Mouse (Mus musculus): ENCODE measurements around the gene Ephb4.

The Ephb4 gene

GRCm38 (mm10) chr5:137335066-137335465, 14.8 kb upstream of the Ephb4 start:
- no peak for DNase-seq (ENCODE audit: low spot score in 2 of 2)

- DNase-seq (ENCODE audit: low spot score in 2 of 2): no peak
Measured at GRCm38 (mm10) chr5:137337190-137337589, 12.7 kb upstream of the Ephb4 start.

DNA sequence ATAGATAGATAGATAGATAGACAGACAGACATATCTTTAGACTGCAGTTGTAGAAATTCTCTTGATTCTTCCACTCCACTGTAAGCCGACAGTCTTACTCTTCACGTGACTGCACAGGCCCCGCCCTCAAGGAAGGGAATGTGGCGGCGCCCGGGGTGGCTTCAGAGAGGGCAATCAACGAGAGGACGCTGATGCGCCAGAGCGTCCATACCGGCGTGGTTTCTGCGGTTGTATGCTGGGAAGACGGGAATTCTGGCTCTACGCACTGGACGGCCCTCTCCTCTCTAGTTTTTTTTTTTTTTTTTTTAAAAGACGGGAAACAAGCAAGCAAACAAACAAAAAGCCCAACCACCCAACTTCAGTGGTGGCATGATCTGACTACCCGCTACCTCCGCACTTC, 11.7 kb upstream of the Ephb4 start:
- peak; percentile 88 to 92 for DNase-seq (ENCODE audit: low spot score in 2 of 2)

- DNase-seq (ENCODE audit: low spot score in 2 of 2): no peak
Measured at GRCm38 (mm10) chr5:137338663-137339289, 11.1 kb upstream of the Ephb4 start.

DNA sequence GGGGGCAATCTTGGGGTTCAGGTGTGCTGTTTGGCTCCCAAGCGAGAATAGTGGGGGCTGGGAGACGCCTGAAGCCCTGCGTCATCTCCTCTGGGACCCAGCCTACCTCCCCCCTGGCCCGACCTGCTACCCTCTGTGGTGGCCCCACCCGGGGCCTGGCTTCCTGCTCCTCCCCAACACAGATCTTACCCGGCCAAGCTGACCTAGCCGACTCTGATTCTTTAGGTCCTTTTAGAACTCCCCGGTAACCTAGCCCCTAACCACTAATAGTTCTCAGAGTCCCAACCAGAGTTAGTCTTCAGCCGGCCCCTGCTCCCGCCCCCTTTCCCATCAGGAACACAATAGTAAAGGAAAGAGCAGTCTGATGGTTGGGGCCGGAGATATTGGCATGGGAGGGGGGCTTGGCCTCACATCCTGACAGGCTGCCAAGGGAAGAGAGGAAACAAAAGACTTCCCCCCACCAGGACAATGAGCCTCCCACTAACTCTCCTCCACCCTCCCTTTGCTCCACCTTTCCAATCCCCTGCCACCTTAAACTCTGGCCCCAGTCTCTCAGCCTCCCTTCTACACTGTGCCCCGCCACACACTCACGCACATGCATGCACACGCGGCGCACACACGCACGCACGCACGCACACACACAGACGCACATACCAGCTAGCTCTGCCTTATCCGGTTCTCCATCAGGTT, 10.5 kb upstream of the Ephb4 start:
- no peak for DNase-seq (ENCODE audit: low spot score in 2 of 2)

DNA sequence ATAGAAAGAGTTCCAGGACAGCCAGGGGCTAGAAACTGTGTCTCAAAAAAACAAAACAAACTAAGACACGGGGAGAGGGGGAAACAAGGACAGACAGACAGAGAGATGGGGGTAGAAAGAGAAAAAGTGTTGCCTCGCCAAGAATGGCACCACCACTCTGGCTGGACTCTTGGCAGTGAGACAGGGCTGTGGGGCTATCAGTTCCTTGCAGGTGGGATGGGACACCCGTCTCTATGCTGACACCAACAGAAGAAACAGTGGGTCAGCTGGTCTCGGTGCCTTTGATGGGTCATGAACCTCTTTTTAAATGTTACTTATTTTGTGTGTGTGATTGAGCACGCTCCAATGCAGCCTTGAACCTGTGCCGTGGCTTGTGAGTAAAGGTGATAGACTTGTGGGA, 9.7 kb upstream of the Ephb4 start:
- no peak for DNase-seq (ENCODE audit: low spot score in 2 of 2)

DNA sequence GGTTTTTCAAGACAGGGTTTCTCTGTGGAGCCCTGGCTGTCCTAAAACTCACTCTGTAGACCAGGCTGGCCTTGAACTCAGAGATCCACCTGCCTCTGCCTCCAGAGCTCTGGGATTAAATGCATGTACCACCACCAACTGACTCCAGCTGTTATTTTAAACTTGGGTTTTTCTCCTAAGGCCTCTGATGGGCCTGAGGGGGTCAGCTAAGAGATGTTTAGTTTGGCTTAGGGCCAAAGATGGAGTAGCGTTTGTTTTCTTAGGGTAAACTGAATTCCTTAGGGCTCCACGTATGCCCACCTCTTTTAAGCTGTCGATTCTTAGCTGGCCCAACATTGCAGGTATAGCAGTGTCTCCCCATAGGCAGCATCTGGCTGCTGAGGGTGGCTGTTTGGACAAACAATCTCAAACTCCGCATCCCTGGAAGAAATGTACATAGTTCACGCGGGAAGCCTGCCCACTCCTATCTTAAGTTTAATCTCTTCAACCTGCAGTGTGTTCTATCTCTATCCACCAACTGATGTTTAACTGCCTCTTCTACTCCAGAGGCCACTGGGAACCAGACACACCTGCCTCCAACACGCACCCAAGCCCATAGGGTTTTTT, 7.4 kb upstream of the Ephb4 start:
- no peak for DNase-seq (ENCODE audit: low spot score in 2 of 2)

GRCm38 (mm10) chr5:137343412-137343811, 6.5 kb upstream of the Ephb4 start:
- DNase-seq (ENCODE audit: low spot score in 2 of 2): no peak

DNA sequence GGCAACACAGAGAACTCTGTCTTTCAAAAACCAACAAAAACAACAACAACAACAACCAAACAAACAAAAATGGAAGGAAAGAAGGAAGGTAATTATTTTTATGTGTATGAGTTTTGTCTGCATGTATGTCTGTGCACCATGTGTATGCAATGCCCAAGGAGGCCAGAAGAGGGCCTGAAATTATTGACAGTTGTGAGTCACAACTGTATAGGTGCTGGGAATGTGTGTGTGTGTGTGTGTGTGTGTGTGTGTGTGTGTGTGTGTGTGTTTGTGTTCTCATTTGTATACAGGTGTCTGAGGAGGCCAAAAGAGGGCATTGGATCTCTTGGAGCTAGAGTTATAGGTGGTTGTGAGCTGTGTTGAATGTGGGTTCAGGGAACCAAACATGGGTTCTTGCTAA, 6.0 kb upstream of the Ephb4 start:
- DNase-seq (ENCODE audit: low spot score in 2 of 2): no peak

- DNase-seq (ENCODE audit: low spot score in 2 of 2): no peak
Measured at GRCm38 (mm10) chr5:137345821-137346220, 4.1 kb upstream of the Ephb4 start.

GRCm38 (mm10) chr5:137346388-137346787, 3.5 kb upstream of the Ephb4 start:
- no peak for DNase-seq (ENCODE audit: low spot score in 2 of 2)

GRCm38 (mm10) chr5:137346983-137347382, 2.9 kb upstream of the Ephb4 start:
- DNase-seq (ENCODE audit: low spot score in 2 of 2): no peak

GRCm38 (mm10) chr5:137347856-137348255, 2.1 kb upstream of the Ephb4 start:
- DNase-seq (ENCODE audit: low spot score in 2 of 2): no peak

GRCm38 (mm10) chr5:137348482-137349383, 1.2 kb upstream of the Ephb4 start:
- DNase-seq (ENCODE audit: low spot score in 2 of 2): no peak

DNA sequence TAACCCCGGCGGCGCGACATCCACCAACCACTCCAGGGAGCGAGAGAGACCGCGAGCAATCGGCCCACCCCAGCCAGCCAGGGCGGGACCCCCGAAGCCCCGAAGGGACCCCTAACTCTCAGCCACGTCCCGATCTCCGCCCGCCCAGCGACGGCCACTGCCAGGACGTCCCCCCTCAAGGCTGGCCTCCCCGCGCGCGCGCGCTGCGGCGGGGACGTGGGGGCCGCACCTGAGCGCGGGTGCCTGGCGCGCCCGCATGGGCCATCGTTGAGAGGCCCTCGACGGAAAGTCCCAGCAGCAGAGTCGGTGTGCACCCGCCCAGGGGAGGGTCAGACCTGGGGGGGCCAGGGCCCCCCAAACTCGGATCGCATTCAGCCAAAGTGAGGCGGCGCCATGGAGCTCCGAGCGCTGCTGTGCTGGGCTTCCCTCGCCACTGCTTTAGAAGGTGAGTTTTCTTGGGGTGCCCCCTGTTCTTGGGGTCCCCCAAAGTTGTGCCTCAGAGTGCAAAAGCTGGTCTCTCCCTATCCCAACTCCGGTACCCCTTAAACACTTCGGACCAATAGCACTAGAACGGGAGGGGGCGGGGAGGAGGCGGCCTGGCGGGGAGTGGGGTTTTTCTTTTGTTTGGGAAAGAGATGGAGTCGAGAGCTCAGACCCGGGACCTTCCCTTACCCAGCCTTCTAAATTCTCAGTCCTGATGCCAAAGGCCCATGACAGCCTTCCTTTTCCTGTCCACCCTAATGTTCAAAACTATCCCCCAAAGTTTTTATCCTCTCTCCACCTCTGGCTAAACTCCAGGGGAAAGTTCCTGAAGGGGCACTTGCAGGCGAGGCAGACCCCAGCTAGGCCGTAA, 522 bp downstream of the Ephb4 start:
- no peak for DNase-seq (ENCODE audit: low spot score in 2 of 2)

DNA sequence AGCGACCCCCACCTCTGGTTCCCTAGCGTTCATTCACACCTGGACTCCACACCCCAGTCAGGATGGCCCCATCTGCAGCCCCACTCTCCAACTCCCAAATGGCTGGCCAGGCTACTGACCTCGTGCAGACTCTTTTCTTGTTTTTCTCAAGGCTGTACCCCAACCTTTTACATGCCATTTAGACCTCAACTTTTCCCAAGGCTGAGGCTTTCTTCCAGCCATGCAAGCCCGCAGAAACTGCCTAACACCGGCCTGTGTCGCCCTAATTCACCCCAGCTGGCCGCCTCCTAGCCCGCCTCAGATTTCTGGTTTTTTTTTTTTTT, 1.1 kb downstream of the Ephb4 start:
- no peak for DNase-seq (ENCODE audit: low spot score in 2 of 2)

DNA sequence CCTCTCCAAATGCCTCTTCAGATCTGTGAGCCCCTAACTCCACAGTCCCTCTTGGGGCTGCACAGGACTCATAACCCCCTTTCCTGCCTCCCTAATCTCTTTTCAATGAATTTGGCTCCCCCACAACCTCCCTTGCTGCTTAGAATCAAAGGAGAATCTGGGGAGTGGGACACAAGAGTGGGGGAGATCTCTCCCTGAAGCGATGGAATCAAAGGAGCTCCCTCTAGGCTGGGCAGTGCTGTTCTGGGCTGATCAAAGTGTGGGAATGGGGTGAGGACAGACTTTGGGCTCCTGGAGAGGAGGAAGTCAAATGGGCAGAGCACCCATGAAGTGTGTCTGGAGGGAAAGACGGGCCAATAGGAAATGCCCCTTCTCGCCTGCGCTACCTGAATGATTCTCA, 1.5 kb downstream of the Ephb4 start:
- no peak for DNase-seq (ENCODE audit: low spot score in 2 of 2)

DNA sequence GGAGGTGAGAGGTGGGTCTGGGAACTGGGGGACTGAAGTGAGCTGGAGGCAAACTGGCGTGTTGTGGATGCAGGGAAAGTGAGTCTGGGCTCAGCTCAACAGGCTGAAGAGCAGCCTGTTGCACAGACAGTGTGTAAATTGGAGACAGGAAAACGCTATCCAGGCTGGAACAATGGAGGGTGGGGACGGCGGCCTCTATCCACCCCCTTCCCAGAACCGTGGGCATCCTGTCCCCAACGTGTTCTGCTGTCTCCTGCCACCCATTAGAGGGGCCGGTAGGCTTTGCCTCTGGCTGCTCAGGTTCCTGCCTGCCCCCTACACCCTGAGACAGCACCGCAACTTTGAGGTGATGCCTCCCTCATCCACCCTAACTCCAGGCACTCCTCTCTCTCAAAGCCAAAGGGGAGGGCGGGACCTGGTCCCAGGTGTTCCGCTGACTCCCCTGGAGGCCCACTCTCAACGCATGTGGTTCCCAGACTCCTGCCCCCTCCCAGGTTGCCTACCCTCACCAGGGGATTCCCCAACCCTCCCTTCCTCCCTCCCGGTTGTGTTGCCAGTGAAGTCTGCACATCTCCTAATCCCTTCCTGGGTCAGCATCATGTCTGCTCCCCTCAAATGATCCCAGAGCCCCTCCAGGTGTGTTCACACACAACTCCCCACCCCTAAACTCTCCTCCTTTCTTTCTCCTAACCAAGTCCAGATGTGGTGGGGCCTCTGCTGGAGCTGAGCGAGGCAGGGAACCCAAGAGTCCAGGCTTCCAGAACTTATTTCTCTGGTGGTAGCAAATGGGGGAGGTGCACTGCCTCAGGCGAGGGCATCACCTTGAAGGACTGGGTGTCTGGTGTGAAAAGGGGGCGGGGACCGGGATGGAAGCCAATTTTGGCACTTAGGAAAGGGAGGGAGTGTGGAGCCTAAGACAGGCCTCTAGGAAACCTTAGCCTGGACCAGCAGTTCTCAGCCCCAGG, 2.4 kb downstream of the Ephb4 start:
- no peak for DNase-seq (ENCODE audit: low spot score in 2 of 2)

DNA sequence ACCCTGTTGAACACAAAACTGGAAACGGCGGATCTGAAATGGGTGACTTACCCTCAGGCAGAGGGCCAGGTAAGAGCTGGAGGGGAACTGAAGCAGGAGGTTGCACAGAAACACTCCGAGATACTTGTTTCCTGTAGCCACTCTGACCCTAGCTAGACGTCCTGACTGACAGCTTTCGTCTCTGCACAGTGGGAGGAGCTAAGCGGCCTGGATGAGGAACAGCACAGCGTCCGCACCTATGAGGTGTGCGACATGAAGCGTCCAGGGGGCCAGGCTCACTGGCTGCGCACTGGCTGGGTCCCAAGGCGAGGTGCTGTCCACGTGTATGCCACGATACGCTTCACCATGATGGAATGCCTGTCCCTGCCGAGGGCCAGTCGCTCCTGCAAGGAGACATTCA, 4.2 kb downstream of the Ephb4 start:
- no peak for DNase-seq (ENCODE audit: low spot score in 2 of 2)

DNA sequence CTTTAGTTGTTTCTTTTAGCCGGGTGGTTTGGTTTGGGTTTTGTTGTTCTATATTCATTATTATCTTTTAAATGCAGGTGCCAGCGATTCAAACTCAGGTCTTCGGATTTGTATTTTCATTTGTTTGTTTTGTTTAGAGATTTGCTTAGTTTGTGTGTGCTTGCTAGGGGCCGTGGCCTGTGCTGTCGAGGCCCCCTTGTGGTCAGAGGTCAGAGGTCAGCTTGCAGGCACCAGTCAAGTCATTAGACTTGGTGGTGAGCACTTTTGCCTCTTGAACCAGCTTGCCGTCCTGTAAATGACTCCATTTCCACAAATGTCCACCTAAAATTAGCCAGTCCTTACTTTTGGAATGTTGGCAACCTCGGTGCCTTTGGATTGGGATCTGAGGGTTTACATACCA, 8.5 kb downstream of the Ephb4 start:
- DNase-seq (ENCODE audit: low spot score in 2 of 2): no peak
